Mouse (Mus musculus) A20 (cell line): Measurements from ENCODE around the gene Naif1.

Experiments used
- DNase-seq: peaks from one replicate; pipeline ENCODE4 v3.0.0-alpha.2; 2011; ENCODE audit warnings: low read depth, low spot score

The Naif1 gene

DNA sequence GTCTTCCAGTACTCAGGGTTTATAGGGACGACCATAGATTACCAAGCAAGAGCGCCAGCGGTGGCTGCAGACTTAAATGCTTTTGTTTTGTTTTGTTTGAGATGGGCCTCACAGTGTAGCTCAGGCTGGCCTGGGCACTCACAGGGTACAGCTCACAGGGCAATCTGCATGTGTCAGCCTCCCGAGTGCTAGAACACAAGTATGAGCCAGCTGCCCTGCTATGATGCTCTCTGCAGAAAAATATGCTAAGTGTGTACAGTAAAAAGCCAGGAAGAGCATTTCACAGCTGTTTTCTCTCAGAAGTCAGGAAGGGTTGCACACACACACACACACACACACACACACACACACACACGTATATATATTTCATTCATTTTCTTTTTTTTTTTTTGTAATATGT, 50.2 kb downstream of the Naif1 start:
- DNase-seq, result no peak

DNA sequence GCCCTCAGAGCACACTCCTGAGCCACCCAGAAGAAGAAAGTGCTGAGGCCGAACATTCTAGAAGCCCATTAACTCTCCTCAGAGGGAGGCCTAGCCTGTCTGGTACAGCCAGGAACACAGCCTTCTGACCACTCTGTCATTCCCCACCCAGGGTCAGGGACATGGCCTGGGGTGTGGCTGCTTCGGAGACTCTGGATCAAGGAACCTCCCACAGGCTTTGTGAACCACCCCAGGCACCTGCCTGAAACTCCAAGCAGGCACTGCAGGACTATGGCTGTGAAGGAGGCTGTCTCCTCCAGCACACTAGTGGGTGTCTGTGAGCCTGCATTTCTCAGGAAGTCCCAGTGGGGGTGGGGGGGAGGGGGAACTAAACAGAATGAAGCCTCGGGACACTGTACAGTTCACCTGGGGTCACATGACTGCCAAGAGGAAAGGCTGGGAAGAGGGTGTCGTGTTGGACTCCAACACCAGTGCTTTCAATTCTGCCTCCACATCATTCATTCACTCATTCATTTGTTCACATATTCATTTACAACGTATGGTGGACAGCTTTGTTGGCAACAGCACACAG, 51.6 kb downstream of the Naif1 start:
- no peak for DNase-seq

DNA sequence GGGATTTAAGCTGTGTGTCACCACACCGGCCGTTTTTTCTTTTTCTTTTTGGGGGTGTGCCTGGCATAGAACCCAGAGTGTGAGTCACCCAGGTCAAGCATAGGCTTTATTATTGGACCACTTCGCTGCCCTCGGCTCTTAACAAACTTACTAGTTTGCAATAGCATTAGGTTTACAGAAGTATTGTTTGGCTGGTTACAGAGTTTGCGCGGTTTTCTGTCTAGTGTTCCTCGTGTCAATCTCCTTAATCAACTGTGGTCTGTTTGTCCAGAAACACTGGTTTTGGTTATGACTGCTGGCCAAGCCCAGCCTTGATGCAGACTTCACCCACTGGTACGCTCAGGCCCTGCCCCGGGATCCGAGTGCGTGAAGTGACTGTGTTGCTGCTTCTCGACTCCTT, 52.6 kb downstream of the Naif1 start:
- DNase-seq, result no peak

DNA sequence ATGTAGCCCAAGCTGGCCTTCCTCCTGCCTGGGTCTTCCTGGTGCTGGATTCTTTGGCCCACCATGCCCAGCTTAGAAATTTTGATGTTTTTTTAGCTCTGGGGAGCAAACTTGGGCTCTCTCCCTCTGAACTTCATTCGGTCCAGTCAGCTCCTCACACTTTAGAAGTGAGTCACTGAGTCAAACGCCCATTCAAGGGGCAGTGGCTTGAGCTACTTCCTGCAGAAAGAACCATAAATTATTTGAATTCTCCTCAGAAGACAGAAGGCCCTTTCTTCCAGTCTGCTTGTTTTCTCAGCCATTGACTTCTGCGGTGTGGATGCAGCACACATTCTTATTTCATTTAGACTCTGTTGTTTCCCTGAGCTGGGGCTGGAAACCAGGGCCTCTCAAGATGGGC, 53.3 kb downstream of the Naif1 start:
- DNase-seq, result no peak

DNA sequence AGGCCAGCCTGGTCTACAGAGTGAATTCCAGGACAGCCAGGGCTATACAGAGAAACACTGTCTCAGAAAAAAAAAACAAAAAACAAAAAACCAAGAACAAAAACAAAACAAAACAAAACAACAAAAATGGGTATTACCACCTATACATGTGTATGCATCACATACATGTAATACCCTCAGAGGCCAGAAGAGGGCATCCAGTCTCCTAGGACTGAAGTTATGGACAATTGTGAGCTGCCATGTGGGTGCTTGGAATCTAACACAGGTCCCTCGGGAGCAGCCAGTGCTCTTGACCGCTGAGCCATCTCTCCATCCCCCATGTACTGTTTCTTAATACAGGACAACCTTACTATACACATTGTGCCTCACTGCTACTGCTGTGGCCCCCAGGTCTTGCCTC, 55.3 kb downstream of the Naif1 start:
- peak; percentile 28 for DNase-seq
